Mouse (Mus musculus) limb, embryonic 12.5 days (tissue): ENCODE data around the gene Mfsd12. TPM values are rescaled to one million over a fixed set of nuclear protein-coding genes. Genes with fewer than 3 reads are reported as not detected.
A peak's percentile ranks its signal among the peaks of the same experiment; 100 is the strongest.

Experiments used
- ATAC-seq: fragments of 200-750 bp; cut with Nextera tagmentation; 2 replicates; pipeline ENCODE4 v1.8.0; 2017; ENCODE audit warnings: low read depth, moderate TSS enrichment; ENCODE audit not compliant: insufficient number of reproducible peaks, insufficient read depth, low FRiP score, low TSS enrichment
- H3K27ac ChIP-seq: fragments of 300-500 bp; sonication (generic); 2 replicates; pipeline ENCODE4 v1.5.1; 2016; ENCODE audit warnings: mild to moderate bottlenecking, moderate library complexity
- H3K27me3 ChIP-seq: fragments of 300-500 bp; sonication (generic); 2 replicates; pipeline ENCODE4 v1.6.1; 2016; ENCODE audit warnings: mild to moderate bottlenecking, moderate library complexity
- H3K36me3 ChIP-seq: fragments of 300-500 bp; sonication (generic); 2 replicates; pipeline ENCODE4 v1.6.1; 2016; ENCODE audit warnings: mild to moderate bottlenecking, moderate library complexity
- H3K4me1 ChIP-seq: fragments of 300-500 bp; sonication (generic); replicated peaks from 2 replicates; pipeline ENCODE4 v1.6.1; 2016
- H3K4me2 ChIP-seq: fragments of 300-500 bp; sonication (generic); 2 replicates; pipeline ENCODE4 v1.6.1; 2016; ENCODE audit warnings: mild to moderate bottlenecking, moderate library complexity
- H3K4me3 ChIP-seq: fragments of 300-500 bp; sonication (generic); replicated peaks from 2 replicates; pipeline ENCODE4 v1.5.1; 2016; ENCODE audit warnings: mild to moderate bottlenecking
- H3K9ac ChIP-seq: fragments of 300-500 bp; sonication (generic); replicated peaks from 2 replicates; pipeline ENCODE4 v1.6.1; 2016; ENCODE audit warnings: mild to moderate bottlenecking, moderate library complexity
- H3K9me3 ChIP-seq: fragments of 300-500 bp; sonication (generic); 2 replicates; pipeline ENCODE4 v1.6.1; 2016; ENCODE audit warnings: mild to moderate bottlenecking, moderate library complexity
- WGBS: fragments of 180-500 bp; shearing (Covaris S2); methylation state at CpG from one replicate; pipeline ENCODE4 v1.1.7; 2016; 5-methylcytosine and 5-hydroxymethylcytosine counted together
- polyA plus RNA-seq: library from polyadenylated mRNA; unstranded; fragments of >200 nt; fragmentation: Nextera tagmentation; extraction: Ambion mirVana; gene quantifications from 2 replicates; pipeline ENCODE4 v1.2.1, GENCODE M21; 2016

Mfsd12 gene
- polyA plus RNA-seq, 1 experiment from 2014 or later, result 13.3 TPM

- Histone ChIP-seq H3K36me3 (peaks cover 30% of the 10 kb centered on the region), H3K9ac (no peak overlapping the region), H3K9me3 (no peaks in the 10 kb centered on the region), H3K27me3 (peaks cover 78% of the 10 kb centered on the region), H3K27ac (no peak overlapping the region), H3K4me2 (no peak overlapping the region), H3K4me1 (peaks cover 40% of the 10 kb centered on the region), H3K4me3 (no peak overlapping the region)
- 56% methylated on average over 8 of the region's 8 CpGs for WGBS
- no peak for ATAC-seq
These were observed 12.7 kb upstream of the Mfsd12 start for GRCm38 (mm10) chr10:81344421-81345161.

DNA sequence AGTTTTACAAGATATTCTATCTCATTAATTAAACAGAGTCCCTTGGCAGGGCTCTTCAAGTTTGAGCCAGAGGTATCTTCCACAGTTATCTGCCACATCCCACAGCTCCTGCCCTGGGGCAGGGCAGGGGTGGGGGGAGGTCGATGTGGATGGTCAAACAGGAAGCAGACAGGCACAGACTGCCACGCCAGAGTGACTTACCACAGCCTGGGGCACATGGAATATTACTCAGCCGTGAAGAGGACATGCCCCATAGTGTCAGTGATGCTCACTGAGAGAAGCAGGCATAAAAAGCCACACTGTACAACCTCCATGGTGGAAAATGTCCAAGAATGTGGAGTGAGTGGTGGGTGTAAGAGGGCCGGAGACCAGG is 12.1 kb upstream of the Mfsd12 start:
- WGBS, result 77% methylated on average over 4 of the region's 4 CpGs
- Histone ChIP-seq H3K4me3 (no peak overlapping the region), H3K9me3 (no peaks in the 10 kb centered on the region), H3K4me2 (no peak overlapping the region), H3K9ac (no peak overlapping the region), H3K36me3 (peaks cover 30% of the 10 kb centered on the region), H3K4me1 (peaks cover 42% of the 10 kb centered on the region), H3K27ac (no peak overlapping the region), H3K27me3 (peaks cover 75% of the 10 kb centered on the region)
- ATAC-seq, result no peak

- Histone ChIP-seq H3K4me2 (peak overlapping the region; percentile 58), H3K9ac (peak overlapping the region; percentile 47; the same call in 1 of the 2 replicates), H3K36me3 (peaks cover 30% of the 10 kb centered on the region), H3K27ac (0 out of 2 replicates have a peak overlapping the region, but pooled peaks have one; percentile 35), H3K27me3 (peaks cover 62% of the 10 kb centered on the region), H3K4me3 (peak overlapping the region; percentile 28), H3K9me3 (no peaks in the 10 kb centered on the region), H3K4me1 (peaks cover 49% of the 10 kb centered on the region)
- WGBS, result 5% methylated on average over 55 of the region's 55 CpGs
- ATAC-seq, result no peak
These were observed 10.7 kb upstream of the Mfsd12 start for GRCm38 (mm10) chr10:81346453-81347067.

- 5% methylated on average over 12 of the region's 12 CpGs for WGBS
- peak overlapping the region; percentile 81 for H3K27ac ChIP-seq
These were observed 8.1 kb upstream of the Mfsd12 start for GRCm38 (mm10) chr10:81349146-81349545.

GRCm38 (mm10) chr10:81349961-81350350 is 7.3 kb upstream of the Mfsd12 start:
- peak overlapping the region; percentile 81 for H3K27ac ChIP-seq
- peaks cover 29% of the 10 kb centered on the region for H3K27me3 ChIP-seq
- no peaks in the 10 kb centered on the region for H3K9me3 ChIP-seq
- peaks cover 47% of the 10 kb centered on the region for H3K4me1 ChIP-seq
- peak overlapping the region; percentile 92 for H3K4me2 ChIP-seq
- peak; percentile 4; the same call in 1 of the 2 replicates for ATAC-seq
- peaks cover 30% of the 10 kb centered on the region for H3K36me3 ChIP-seq
- WGBS, result 0% methylated on average over 28 of the region's 29 CpGs
- peak overlapping the region; percentile 94 for H3K4me3 ChIP-seq
- H3K9ac ChIP-seq, result peak overlapping the region; percentile 91

More at GRCm38 (mm10) chr10:81349146-81349545, 8.1 kb upstream of the Mfsd12 start:
- Histone ChIP-seq H3K4me3 (peak overlapping the region; percentile 94), H3K27me3 (peaks cover 37% of the 10 kb centered on the region), H3K36me3 (peaks cover 30% of the 10 kb centered on the region), H3K9me3 (no peaks in the 10 kb centered on the region), H3K4me2 (peak overlapping the region; percentile 92), H3K4me1 (peaks cover 47% of the 10 kb centered on the region), H3K9ac (peak overlapping the region; percentile 91)
- no peak for ATAC-seq

DNA sequence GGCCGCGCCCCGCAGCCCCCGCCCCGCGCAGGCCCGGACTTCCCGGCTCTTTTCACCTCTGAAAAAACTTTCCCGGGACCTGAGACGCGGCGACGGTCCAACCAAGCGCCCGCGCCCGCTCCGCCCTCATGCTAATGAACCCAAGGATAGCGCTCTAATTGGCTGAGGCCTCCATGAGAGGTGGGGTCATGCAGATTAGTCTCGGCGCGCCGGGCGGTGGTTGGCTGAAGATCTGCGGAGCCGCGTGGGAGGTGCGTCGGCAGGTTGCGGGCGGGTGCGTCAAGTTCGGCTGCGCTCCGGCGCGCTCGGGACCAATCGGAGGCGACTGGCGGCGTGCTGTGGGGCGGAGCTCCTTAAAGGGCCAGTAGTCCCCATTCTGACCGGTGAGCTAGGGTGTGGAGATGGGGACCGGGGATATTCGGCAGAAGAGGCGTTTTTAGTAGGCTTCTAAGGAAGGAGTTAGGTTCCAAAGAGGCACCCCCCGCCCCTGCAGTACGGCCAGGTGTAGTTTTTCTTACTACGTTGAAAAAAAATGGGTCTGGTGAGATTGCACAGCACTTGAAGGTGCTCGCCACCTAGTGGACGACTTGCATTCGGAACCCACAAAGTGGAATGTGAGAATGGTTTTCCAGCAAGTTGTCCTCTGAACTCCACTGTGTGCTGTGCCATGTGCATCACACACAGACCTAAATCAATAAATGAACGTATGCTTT is 6.8 kb upstream of the Mfsd12 start, which contains the start of gene Hmg20b:
Hmg20b (minus strand) TSS at position 130 of the 713 bp plus-strand sequence.
- H3K27ac ChIP-seq, result peak within 1 kb of the TSS; percentile 81
- H3K27me3 ChIP-seq, result peaks cover 23% of the 10 kb centered on the region
- H3K4me3 ChIP-seq, result peak within 1 kb of the TSS; percentile 94
- peak within 1 kb of the TSS; percentile 92 for H3K4me2 ChIP-seq
- peak; percentile 90 for ATAC-seq
- no peaks in the 10 kb centered on the region for H3K9me3 ChIP-seq
- WGBS, result under 1% methylated on average over 54 of the region's 54 CpGs
- H3K9ac ChIP-seq, result peak within 1 kb of the TSS; percentile 91
- peaks cover 25% of the 10 kb centered on the region for H3K36me3 ChIP-seq
- peaks cover 47% of the 10 kb centered on the region for H3K4me1 ChIP-seq

DNA sequence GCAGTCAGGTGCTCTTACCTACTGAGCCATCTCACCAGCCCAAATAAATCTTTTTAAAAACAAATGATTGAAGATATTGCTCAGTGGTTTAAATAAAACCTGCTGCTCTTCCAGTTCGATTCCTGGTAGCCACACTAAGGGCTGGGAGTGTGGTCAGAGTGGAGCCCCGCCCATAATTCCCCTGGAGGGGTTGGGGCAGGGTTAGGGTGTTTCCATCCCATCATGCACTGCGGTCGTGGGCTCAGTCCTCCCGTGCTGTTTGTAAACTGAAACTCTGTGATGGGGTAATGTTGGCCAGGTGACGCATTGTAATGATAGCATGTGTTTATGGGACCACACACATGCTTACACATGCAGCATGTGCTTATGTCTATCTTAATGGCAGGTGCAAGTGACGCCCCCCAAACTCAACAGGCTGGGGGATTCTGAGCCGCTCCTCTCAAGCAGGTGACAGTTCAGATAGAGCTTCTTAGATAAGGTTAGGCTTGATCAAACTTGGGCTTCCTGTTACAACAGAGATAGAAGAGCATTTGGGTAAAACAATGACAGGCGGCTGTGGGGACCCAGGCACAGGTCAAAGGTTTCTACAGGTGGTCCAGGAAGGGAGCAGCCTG is 5.5 kb upstream of the Mfsd12 start:
- no peak overlapping the region for H3K4me2 ChIP-seq
- 0 out of 2 replicates have a peak, but pooled peaks cover 12% of the 10 kb centered on the region for H3K27me3 ChIP-seq
- no peaks in the 10 kb centered on the region for H3K9me3 ChIP-seq
- ATAC-seq, result no peak
- no peak overlapping the region for H3K9ac ChIP-seq
- H3K4me1 ChIP-seq, result peaks cover 48% of the 10 kb centered on the region
- peaks cover 19% of the 10 kb centered on the region for H3K36me3 ChIP-seq
- WGBS, result 21% methylated on average over 9 of the region's 9 CpGs
- no peak overlapping the region for H3K4me3 ChIP-seq
- H3K27ac ChIP-seq, result no peak overlapping the region

DNA sequence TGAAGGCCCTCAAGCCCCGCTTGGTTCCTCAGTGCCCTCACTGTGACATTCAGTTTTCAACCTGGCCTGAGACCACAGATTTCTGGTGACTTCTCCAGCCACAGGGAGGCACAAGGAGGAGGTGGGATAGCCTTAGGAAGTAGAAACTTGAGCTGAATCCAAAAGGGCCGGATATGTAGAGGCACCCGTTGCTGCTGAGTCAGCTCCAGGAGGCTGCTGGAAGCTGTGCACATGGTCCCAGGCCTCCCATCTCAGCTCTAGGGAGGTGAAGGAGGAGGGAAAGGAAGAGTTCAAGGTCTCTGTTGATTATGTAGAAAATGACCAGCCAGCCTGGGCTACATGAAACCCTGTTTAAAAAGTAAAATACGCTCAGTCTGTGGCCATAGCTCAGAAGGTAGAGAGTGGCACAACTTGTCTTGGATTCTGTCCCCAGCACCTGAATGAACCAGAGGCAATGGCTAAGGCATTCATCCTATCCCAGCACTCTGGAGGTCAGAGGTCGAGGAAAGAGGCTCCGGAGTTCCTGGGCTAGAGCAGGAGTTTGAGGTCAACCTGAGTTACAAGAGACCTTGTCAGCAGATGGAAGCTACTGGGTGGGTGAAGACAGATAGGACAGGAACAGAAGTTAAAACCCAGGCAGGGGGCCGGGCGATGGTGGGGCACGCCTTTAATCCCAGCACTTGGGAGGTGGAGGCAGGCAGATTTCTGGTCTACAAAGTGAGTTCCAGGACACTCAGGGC is 2.4 kb upstream of the Mfsd12 start:
- H3K4me1 ChIP-seq, result peaks cover 48% of the 10 kb centered on the region
- ATAC-seq, result no peak

DNA sequence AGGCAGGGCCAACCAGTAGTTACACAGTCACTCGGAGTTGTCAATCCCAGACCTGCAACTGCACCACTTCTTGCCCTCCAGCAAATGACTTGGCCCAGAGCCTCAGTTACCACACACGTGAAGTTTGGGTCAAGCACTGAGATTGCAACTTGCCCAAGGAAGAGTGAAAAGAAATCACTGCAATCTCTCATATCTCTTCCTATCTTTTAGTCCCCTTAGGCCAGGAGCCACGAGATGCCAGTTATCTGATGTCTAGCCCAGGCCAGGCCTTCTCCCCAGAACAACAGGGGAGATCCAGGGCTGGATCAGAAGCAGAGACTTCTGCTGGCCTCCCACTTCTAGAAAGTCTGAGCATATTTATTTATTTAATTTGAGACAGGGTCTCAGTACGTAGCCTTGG is 1.8 kb upstream of the Mfsd12 start:
- Histone ChIP-seq H3K27me3 (peaks cover 12% of the 10 kb centered on the region; the same call in 1 of the 2 replicates), H3K4me3 (no peak overlapping the region), H3K4me2 (no peak overlapping the region), H3K9me3 (no peaks in the 10 kb centered on the region), H3K36me3 (no peaks in the 10 kb centered on the region), H3K4me1 (peaks cover 50% of the 10 kb centered on the region), H3K27ac (no peak overlapping the region), H3K9ac (no peak overlapping the region; the same call in 1 of the 2 replicates)
- 86% methylated on average over 4 of the region's 4 CpGs for WGBS
- no peak for ATAC-seq

More for the DNA sequence above, 2.4 kb upstream of the Mfsd12 start:
- 67% methylated on average over 9 of the region's 9 CpGs for WGBS
- H3K9me3 ChIP-seq, result no peaks in the 10 kb centered on the region
- H3K4me2 ChIP-seq, result no peak overlapping the region
- H3K9ac ChIP-seq, result no peak overlapping the region
- H3K4me3 ChIP-seq, result no peak overlapping the region
- H3K27ac ChIP-seq, result no peak overlapping the region
- no peaks in the 10 kb centered on the region for H3K36me3 ChIP-seq
- H3K27me3 ChIP-seq, result peaks cover 12% of the 10 kb centered on the region; the same call in 1 of the 2 replicates

- Histone ChIP-seq H3K9ac (0 out of 2 replicates have a peak overlapping the region, but pooled peaks have one; percentile 12), H3K4me2 (peak overlapping the region; percentile 94), H3K27me3 (peaks cover 12% of the 10 kb centered on the region; the same call in 1 of the 2 replicates), H3K4me1 (peaks cover 48% of the 10 kb centered on the region), H3K9me3 (no peaks in the 10 kb centered on the region), H3K4me3 (peak overlapping the region; percentile 75; the same call in 1 of the 2 replicates), H3K36me3 (no peaks in the 10 kb centered on the region; the same call in 1 of the 2 replicates), H3K27ac (no peak overlapping the region)
- no peak for ATAC-seq
- 44% methylated on average over 12 of the region's 12 CpGs for WGBS
These were observed 820 bp upstream of the Mfsd12 start for GRCm38 (mm10) chr10:81356352-81356990.
